Mouse (Mus musculus): ENCODE data around the gene Gm3448. TPM values are rescaled to one million over a fixed set of nuclear protein-coding genes. Genes with fewer than 3 reads are reported as not detected.
"Not testable (repeated sequence)": the region's sequence is repeated elsewhere in the genome, so short reads cannot be mapped to it uniquely, and the experiment has no call there.

Gene Gm3448
- polyA plus RNA-seq (2015; fragmentation: Nextera tagmentation; extraction: Ambion mirVana): 1.7 and 2.7 TPM in 2 replicates

DNA sequence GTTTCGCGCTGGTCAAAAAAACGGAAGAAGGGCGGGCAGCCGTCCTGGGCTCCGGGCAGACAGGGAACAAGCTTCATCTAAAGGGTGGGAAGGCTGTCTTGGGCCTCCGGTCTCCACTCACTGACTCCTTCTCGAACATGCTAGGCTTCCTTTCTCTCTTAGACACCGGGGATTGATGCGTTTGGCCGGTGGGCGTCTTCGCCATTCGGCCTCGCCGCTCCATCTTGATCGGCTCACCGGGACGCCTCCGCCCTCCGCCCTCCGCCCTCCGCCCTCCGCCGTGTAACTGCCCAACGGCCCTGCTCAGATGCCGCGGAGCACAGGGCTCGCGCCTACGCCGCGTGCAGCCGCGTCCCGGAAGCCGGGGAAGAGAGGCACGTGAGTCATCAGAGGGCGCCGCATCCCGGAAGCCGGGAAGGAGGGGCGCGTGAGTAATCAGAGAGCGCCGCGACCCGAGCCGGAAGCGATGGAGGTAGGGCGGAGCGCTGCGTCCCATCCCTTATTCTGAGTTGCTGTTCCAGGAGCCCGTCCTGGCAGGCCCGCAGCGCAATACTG, at the start of gene Gm3448, which contains the start of the genes Ermard and Tcte3:
Gene Gm3448, minus strand, starts transcription at position 363 of the 555 bp plus-strand sequence.
Gene Ermard, plus strand, starts transcription at position 34 of the 555 bp plus-strand sequence.
Gene Tcte3, minus strand, starts transcription at position 314 of the 555 bp plus-strand sequence.
- not testable (repeated sequence) for H3K4me2 ChIP-seq (ENCODE audit: low read depth, low read length); H3K27me3 ChIP-seq (ENCODE audit: control insufficient read depth, insufficient read depth, low read depth, low read length); H3K36me3 ChIP-seq (ENCODE audit: control insufficient read depth, insufficient read depth); H3K9me3 ChIP-seq (replicated peaks; ENCODE audit: control insufficient read depth, low read length); H3K4me3 ChIP-seq (ENCODE audit: low read depth, low read length); H3K27ac ChIP-seq (ENCODE audit: low read length); H3K4me1 ChIP-seq (ENCODE audit: control insufficient read depth, low read depth, low read length); H3K9ac ChIP-seq (ENCODE audit: low read depth, low read length)
- WGBS (ENCODE audit: insufficient replicate concordance): no CpG with 5 or more reads among the region's 56 CpGs
- ATAC-seq (ENCODE audit: low read depth): peak; percentile 97

- WGBS (ENCODE audit: insufficient replicate concordance): 39% methylated on average over 8 of the region's 8 CpGs
- no peak for ATAC-seq (ENCODE audit: low read depth)
- H3K27ac ChIP-seq (ENCODE audit: low read length): no peak overlapping the region
- H3K4me3 ChIP-seq (ENCODE audit: low read depth, low read length): no peak overlapping the region
- H3K9ac ChIP-seq (ENCODE audit: low read depth, low read length): no peak overlapping the region
- H3K36me3 ChIP-seq (ENCODE audit: control insufficient read depth, insufficient read depth): no peaks in the 10 kb centered on the region
- no peaks in the 10 kb centered on the region for H3K27me3 ChIP-seq (ENCODE audit: control insufficient read depth, insufficient read depth, low read depth, low read length)
- no peaks in the 10 kb centered on the region for H3K9me3 ChIP-seq (replicated peaks; ENCODE audit: control insufficient read depth, low read length)
- H3K4me2 ChIP-seq (ENCODE audit: low read depth, low read length): no peak overlapping the region
- peaks cover 26% of the 10 kb centered on the region for H3K4me1 ChIP-seq (ENCODE audit: control insufficient read depth, low read depth, low read length)
Observed at GRCm38 (mm10) chr17:15088591-15089001, 47.3 kb upstream of the Gm3448 start.

GRCm38 (mm10) chr17:15088166-15088565, 46.8 kb upstream of the Gm3448 start:
- H3K4me2 ChIP-seq (ENCODE audit: low read depth, low read length): no peak overlapping the region
- 52% methylated on average over 2 of the region's 2 CpGs for WGBS (ENCODE audit: insufficient replicate concordance)
- H3K27me3 ChIP-seq (ENCODE audit: control insufficient read depth, insufficient read depth, low read depth, low read length): no peaks in the 10 kb centered on the region
- no peaks in the 10 kb centered on the region for H3K36me3 ChIP-seq (ENCODE audit: control insufficient read depth, insufficient read depth)
- ATAC-seq (ENCODE audit: low read depth): no peak
- H3K4me3 ChIP-seq (ENCODE audit: low read depth, low read length): no peak overlapping the region
- H3K27ac ChIP-seq (ENCODE audit: low read length): no peak overlapping the region
- H3K9ac ChIP-seq (ENCODE audit: low read depth, low read length): no peak overlapping the region
- H3K4me1 ChIP-seq (ENCODE audit: control insufficient read depth, low read depth, low read length): peaks cover 30% of the 10 kb centered on the region
- no peaks in the 10 kb centered on the region for H3K9me3 ChIP-seq (replicated peaks; ENCODE audit: control insufficient read depth, low read length)

GRCm38 (mm10) chr17:15085006-15085405, 43.7 kb upstream of the Gm3448 start:
- Histone ChIP-seq H3K27ac (ENCODE audit: low read length) (peak overlapping the region; percentile 85), H3K4me3 (ENCODE audit: low read depth, low read length) (peak overlapping the region; percentile 13; the same call in 1 of the 2 replicates), H3K9me3 (replicated peaks; ENCODE audit: control insufficient read depth, low read length) (no peaks in the 10 kb centered on the region), H3K9ac (ENCODE audit: low read depth, low read length) (no peak overlapping the region), H3K4me2 (ENCODE audit: low read depth, low read length) (peak overlapping the region; percentile 51), H3K27me3 (ENCODE audit: control insufficient read depth, insufficient read depth, low read depth, low read length) (no peaks in the 10 kb centered on the region), H3K36me3 (ENCODE audit: control insufficient read depth, insufficient read depth) (no peaks in the 10 kb centered on the region), H3K4me1 (ENCODE audit: control insufficient read depth, low read depth, low read length) (peaks cover 31% of the 10 kb centered on the region)
- peak; percentile 63 for ATAC-seq (ENCODE audit: low read depth)
- WGBS (ENCODE audit: insufficient replicate concordance): 62% methylated on average over 2 of the region's 2 CpGs

DNA sequence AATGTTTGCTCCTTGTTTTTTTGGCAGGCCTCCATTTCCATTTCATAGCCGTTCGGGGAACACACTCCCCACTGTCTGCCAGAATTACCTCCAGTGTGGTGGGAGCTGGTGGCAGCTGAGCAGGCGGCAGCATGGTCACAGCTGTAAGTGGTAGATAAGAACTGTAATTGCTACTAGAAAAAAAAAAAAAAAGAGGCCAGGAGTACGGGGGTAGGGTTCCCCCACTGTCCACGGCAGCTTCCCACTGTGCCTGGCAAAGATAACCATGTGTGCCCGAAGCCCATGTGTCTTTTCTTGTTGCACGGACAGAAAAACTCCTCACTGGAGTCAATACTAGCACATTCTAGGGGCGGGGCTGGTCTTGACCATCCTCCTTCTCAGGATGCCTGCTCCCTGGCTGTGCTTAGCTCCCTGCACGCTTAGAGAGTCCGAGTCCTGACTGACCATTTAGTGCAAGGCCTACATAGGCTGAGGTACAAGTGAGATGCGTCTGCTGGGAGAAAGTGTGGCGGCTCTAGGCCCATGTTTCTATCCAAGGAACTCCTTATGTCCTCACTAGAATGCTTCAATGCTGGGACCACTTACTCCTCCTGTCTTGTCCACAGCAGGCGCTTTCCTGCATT, 43.0 kb upstream of the Gm3448 start:
- H3K27me3 ChIP-seq (ENCODE audit: control insufficient read depth, insufficient read depth, low read depth, low read length): no peaks in the 10 kb centered on the region
- H3K9ac ChIP-seq (ENCODE audit: low read depth, low read length): no peak overlapping the region
- peak overlapping the region; percentile 51 for H3K4me2 ChIP-seq (ENCODE audit: low read depth, low read length)
- peaks cover 31% of the 10 kb centered on the region for H3K4me1 ChIP-seq (ENCODE audit: control insufficient read depth, low read depth, low read length)
- ATAC-seq (ENCODE audit: low read depth): peak; percentile 92
- H3K4me3 ChIP-seq (ENCODE audit: low read depth, low read length): peak overlapping the region; percentile 13; the same call in 1 of the 2 replicates
- 23% methylated on average over 13 of the region's 13 CpGs for WGBS (ENCODE audit: insufficient replicate concordance)
- H3K36me3 ChIP-seq (ENCODE audit: control insufficient read depth, insufficient read depth): no peaks in the 10 kb centered on the region
- peak overlapping the region; percentile 85 for H3K27ac ChIP-seq (ENCODE audit: low read length)
- no peaks in the 10 kb centered on the region for H3K9me3 ChIP-seq (replicated peaks; ENCODE audit: control insufficient read depth, low read length)

DNA sequence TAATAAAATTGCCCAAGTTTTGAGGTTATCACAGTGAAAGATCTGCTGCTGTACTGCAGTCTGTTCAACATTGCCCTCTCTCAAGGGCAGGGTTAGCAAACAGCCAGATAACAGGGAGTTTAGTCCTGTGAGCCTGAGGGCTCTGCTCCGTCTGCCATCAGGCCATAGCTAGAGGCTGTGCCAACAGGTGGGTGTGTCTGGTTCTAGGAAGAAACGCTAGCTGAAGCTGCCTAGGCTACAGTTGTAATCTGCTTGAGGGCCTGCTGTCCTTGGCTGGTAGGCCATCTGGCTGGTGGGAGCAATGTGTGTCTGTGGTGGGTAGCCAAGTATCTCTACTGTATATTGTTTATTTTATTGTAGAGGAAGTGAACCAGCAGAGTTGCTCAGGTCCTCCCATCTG, 36.2 kb upstream of the Gm3448 start:
- 15% methylated on average over 2 of the region's 2 CpGs for WGBS (ENCODE audit: insufficient replicate concordance)
- no peaks in the 10 kb centered on the region for H3K9me3 ChIP-seq (replicated peaks; ENCODE audit: control insufficient read depth, low read length)
- H3K4me2 ChIP-seq (ENCODE audit: low read depth, low read length): no peak overlapping the region
- H3K4me1 ChIP-seq (ENCODE audit: control insufficient read depth, low read depth, low read length): peaks cover 23% of the 10 kb centered on the region
- H3K9ac ChIP-seq (ENCODE audit: low read depth, low read length): no peak overlapping the region
- peak; percentile 59 for ATAC-seq (ENCODE audit: low read depth)
- no peaks in the 10 kb centered on the region for H3K36me3 ChIP-seq (ENCODE audit: control insufficient read depth, insufficient read depth)
- H3K27ac ChIP-seq (ENCODE audit: low read length): no peak overlapping the region
- no peaks in the 10 kb centered on the region for H3K27me3 ChIP-seq (ENCODE audit: control insufficient read depth, insufficient read depth, low read depth, low read length)
- no peak overlapping the region for H3K4me3 ChIP-seq (ENCODE audit: low read depth, low read length)

- Histone ChIP-seq H3K9me3 (replicated peaks; ENCODE audit: control insufficient read depth, low read length) (no peaks in the 10 kb centered on the region), H3K27ac (ENCODE audit: low read length) (no peak overlapping the region), H3K4me3 (ENCODE audit: low read depth, low read length) (no peak overlapping the region), H3K4me1 (ENCODE audit: control insufficient read depth, low read depth, low read length) (peaks cover 23% of the 10 kb centered on the region), H3K9ac (ENCODE audit: low read depth, low read length) (no peak overlapping the region), H3K36me3 (ENCODE audit: control insufficient read depth, insufficient read depth) (no peaks in the 10 kb centered on the region), H3K4me2 (ENCODE audit: low read depth, low read length) (no peak overlapping the region), H3K27me3 (ENCODE audit: control insufficient read depth, insufficient read depth, low read depth, low read length) (no peaks in the 10 kb centered on the region)
- peak; percentile 38 for ATAC-seq (ENCODE audit: low read depth)
- 65% methylated on average over 8 of the region's 8 CpGs for WGBS (ENCODE audit: insufficient replicate concordance)
Observed at GRCm38 (mm10) chr17:15075033-15075432, 33.7 kb upstream of the Gm3448 start.

DNA sequence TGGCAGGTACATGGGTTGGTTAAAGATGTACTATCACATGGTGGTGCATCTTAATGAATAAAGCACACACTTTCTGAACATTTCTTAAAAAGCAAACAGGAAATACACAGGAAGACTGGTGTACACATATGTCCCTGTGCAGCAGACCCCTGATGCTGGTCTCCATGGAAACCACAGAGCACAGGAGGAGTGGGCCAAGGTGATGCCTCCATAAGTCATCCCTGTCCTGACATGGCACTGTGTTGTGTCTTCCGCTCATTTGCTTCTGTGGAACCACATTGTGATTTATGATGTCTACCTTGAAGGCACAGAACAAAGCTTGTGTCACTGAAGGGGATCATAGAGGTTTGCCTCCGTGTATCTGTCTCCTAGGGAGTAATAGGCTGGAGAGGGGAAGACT, 30.9 kb upstream of the Gm3448 start:
- Histone ChIP-seq H3K9me3 (replicated peaks; ENCODE audit: control insufficient read depth, low read length) (no peaks in the 10 kb centered on the region), H3K4me2 (ENCODE audit: low read depth, low read length) (no peak overlapping the region), H3K27me3 (ENCODE audit: control insufficient read depth, insufficient read depth, low read depth, low read length) (no peaks in the 10 kb centered on the region), H3K36me3 (ENCODE audit: control insufficient read depth, insufficient read depth) (no peaks in the 10 kb centered on the region), H3K4me1 (ENCODE audit: control insufficient read depth, low read depth, low read length) (peaks cover 20% of the 10 kb centered on the region), H3K27ac (ENCODE audit: low read length) (no peak overlapping the region), H3K4me3 (ENCODE audit: low read depth, low read length) (no peak overlapping the region), H3K9ac (ENCODE audit: low read depth, low read length) (no peak overlapping the region)
- 76% methylated on average over 2 of the region's 2 CpGs for WGBS (ENCODE audit: insufficient replicate concordance)
- no peak for ATAC-seq (ENCODE audit: low read depth)

- H3K4me2 ChIP-seq (ENCODE audit: low read depth, low read length): no peak overlapping the region
- H3K9me3 ChIP-seq (replicated peaks; ENCODE audit: control insufficient read depth, low read length): no peaks in the 10 kb centered on the region
- no peak overlapping the region for H3K4me3 ChIP-seq (ENCODE audit: low read depth, low read length)
- no peak overlapping the region for H3K9ac ChIP-seq (ENCODE audit: low read depth, low read length)
- ATAC-seq (ENCODE audit: low read depth): no peak
- H3K27ac ChIP-seq (ENCODE audit: low read length): no peak overlapping the region
- WGBS (ENCODE audit: insufficient replicate concordance): 26% methylated on average over 2 of the region's 2 CpGs
- peaks cover 7% of the 10 kb centered on the region for H3K4me1 ChIP-seq (ENCODE audit: control insufficient read depth, low read depth, low read length)
- H3K27me3 ChIP-seq (ENCODE audit: control insufficient read depth, insufficient read depth, low read depth, low read length): no peaks in the 10 kb centered on the region
- H3K36me3 ChIP-seq (ENCODE audit: control insufficient read depth, insufficient read depth): no peaks in the 10 kb centered on the region
Observed at GRCm38 (mm10) chr17:15069124-15069523, 27.8 kb upstream of the Gm3448 start.
